Mouse (Mus musculus) urinary bladder, postnatal 25 days (tissue): ENCODE measurements around the gene Mpp4.

Experiments used
- DNase-seq: peaks from one replicate; pipeline ENCODE4 v3.0.0; 2022; ENCODE audit warnings: low spot score

The Mpp4 gene

GRCm38 (mm10) chr1:59163030-59163461 lies at the start of gene Mpp4:
Mpp4 (minus strand) TSS chr1:59163389.
- no peak for DNase-seq

- no peak for DNase-seq
These were observed 49.8 kb upstream of the Mpp4 start for GRCm38 (mm10) chr1:59212951-59213350.

GRCm38 (mm10) chr1:59212076-59212779 lies 49.0 kb upstream of the Mpp4 start:
- no peak for DNase-seq

GRCm38 (mm10) chr1:59211651-59212050 lies 48.5 kb upstream of the Mpp4 start:
- DNase-seq, result no peak

- no peak for DNase-seq
These were observed 45.1 kb upstream of the Mpp4 start for GRCm38 (mm10) chr1:59208331-59208730.

GRCm38 (mm10) chr1:59204489-59204888 lies 41.3 kb upstream of the Mpp4 start:
- DNase-seq, result no peak

- no peak for DNase-seq
These were observed 39.2 kb upstream of the Mpp4 start for GRCm38 (mm10) chr1:59202367-59202766.

- no peak for DNase-seq
These were observed 38.4 kb upstream of the Mpp4 start for GRCm38 (mm10) chr1:59201561-59201960.

- DNase-seq, result no peak
These were observed 37.8 kb upstream of the Mpp4 start for GRCm38 (mm10) chr1:59200960-59201359.

GRCm38 (mm10) chr1:59194979-59195378 lies 31.8 kb upstream of the Mpp4 start:
- no peak for DNase-seq

- no peak for DNase-seq
These were observed 24.6 kb upstream of the Mpp4 start for GRCm38 (mm10) chr1:59187786-59188185.

GRCm38 (mm10) chr1:59186317-59186716 lies 23.1 kb upstream of the Mpp4 start:
- no peak for DNase-seq

GRCm38 (mm10) chr1:59185410-59185809 lies 22.2 kb upstream of the Mpp4 start:
- DNase-seq, result no peak

- DNase-seq, result no peak
These were observed 19.9 kb upstream of the Mpp4 start for GRCm38 (mm10) chr1:59183045-59183444.

GRCm38 (mm10) chr1:59182373-59182772 lies 19.2 kb upstream of the Mpp4 start:
- DNase-seq, result no peak

- DNase-seq, result no peak
These were observed 16.8 kb upstream of the Mpp4 start for GRCm38 (mm10) chr1:59180003-59180402.

- DNase-seq, result no peak
These were observed 15.2 kb upstream of the Mpp4 start for GRCm38 (mm10) chr1:59178401-59178800.

- DNase-seq, result no peak
These were observed 11.6 kb upstream of the Mpp4 start for GRCm38 (mm10) chr1:59174514-59175373.

- no peak for DNase-seq
These were observed 9.8 kb upstream of the Mpp4 start for GRCm38 (mm10) chr1:59173023-59173422.

- no peak for DNase-seq
These were observed 8.7 kb upstream of the Mpp4 start for GRCm38 (mm10) chr1:59171875-59172274.

GRCm38 (mm10) chr1:59170290-59170689 lies 7.1 kb upstream of the Mpp4 start:
- no peak for DNase-seq

- no peak for DNase-seq
These were observed 6.4 kb upstream of the Mpp4 start for GRCm38 (mm10) chr1:59169586-59169985.

- no peak for DNase-seq
These were observed 5.4 kb upstream of the Mpp4 start for GRCm38 (mm10) chr1:59168556-59168955.
